Mouse (Mus musculus) CH12.LX (cell line): ENCODE results near the gene Pcbp4.

Source experiments
- MAX ChIP-seq: IDR thresholded peaks from 2 replicates; pipeline ENCODE4 v1.6.1; 2011; ENCODE audit warnings: low read length, improper control_type of control experiment
- POLR2A ChIP-seq: IDR thresholded peaks from 2 replicates; pipeline ENCODE4 v1.6.1; 2011; ENCODE audit warnings: low read depth, mild to moderate bottlenecking, improper control_type of control experiment, low read length
- SMC3 ChIP-seq: IDR thresholded peaks from 2 replicates; pipeline ENCODE4 v1.6.1; 2011; ENCODE audit warnings: low read depth, low read length, improper control_type of control experiment

DNA sequence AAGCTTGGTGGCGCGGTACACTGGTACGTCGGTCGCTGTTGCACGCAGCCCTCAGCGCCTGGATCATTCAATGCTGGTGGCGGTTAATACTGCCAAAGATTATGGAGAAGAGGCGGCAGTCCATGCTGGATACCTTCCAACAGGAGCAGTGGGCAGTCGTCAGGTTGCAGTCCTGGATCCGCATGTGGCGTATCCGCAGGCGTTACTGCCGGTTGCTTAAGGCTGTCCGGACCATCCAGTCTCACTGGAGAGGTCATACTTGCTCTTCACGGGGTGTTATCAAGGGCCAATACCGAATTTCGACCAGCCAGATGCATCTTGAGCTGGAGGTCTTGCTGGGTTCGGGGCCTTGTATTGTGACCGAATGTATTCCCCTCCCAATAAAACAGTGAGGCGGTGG is 48.8 kb downstream of the Pcbp4 start:
- no peak for TF ChIP-seq MAX
- no peak for TF ChIP-seq SMC3
- no peak for TF ChIP-seq POLR2A
